Mouse (Mus musculus) midbrain, embryonic 14.5 days (tissue): Measurements from ENCODE around the gene Man1c1. TPM values are rescaled to one million over a fixed set of nuclear protein-coding genes. Genes with fewer than 3 reads are reported as not detected.

ENCODE experiments used
- ATAC-seq: fragments of 200-750 bp; cut with Nextera tagmentation; 2 replicates; pipeline ENCODE4 v1.8.0; 2017; ENCODE audit warnings: moderate number of reproducible peaks, moderate library complexity; ENCODE audit not compliant: low FRiP score, low TSS enrichment
- DNase-seq: peaks from one replicate; pipeline ENCODE4 v3.0.0-alpha.2; 2015
- H3K27ac ChIP-seq: fragments of 300-500 bp; sonication (generic); replicated peaks from 2 replicates; pipeline ENCODE4 v1.5.1; 2014; ENCODE audit warnings: mild to moderate bottlenecking, low read depth, low read length, moderate library complexity
- H3K27me3 ChIP-seq: fragments of 300-500 bp; sonication (generic); 2 replicates; pipeline ENCODE4 v1.6.1; 2014; ENCODE audit warnings: low read length, control low read depth, mixed read lengths; ENCODE audit not compliant: control insufficient read depth, insufficient read depth
- H3K36me3 ChIP-seq: fragments of 300-500 bp; sonication (generic); 2 replicates; pipeline ENCODE4 v1.6.1; 2014; ENCODE audit warnings: low read length, control low read depth; ENCODE audit not compliant: control insufficient read depth, insufficient read depth
- H3K4me1 ChIP-seq: fragments of 300-500 bp; sonication (generic); 2 replicates; pipeline ENCODE4 v1.6.1; 2014; ENCODE audit warnings: mild to moderate bottlenecking, antibody characterized with exemption, low read length, control low read depth; ENCODE audit not compliant: control insufficient read depth, insufficient read depth
- H3K4me2 ChIP-seq: fragments of 300-500 bp; sonication (generic); 2 replicates; pipeline ENCODE4 v1.6.1; 2014; ENCODE audit warnings: mild to moderate bottlenecking, low read length, moderate library complexity
- H3K4me3 ChIP-seq: fragments of 300-500 bp; sonication (generic); replicated peaks from 2 replicates; pipeline ENCODE4 v1.5.1; 2014; ENCODE audit warnings: low read depth, low read length
- H3K9ac ChIP-seq: fragments of 300-500 bp; sonication (generic); replicated peaks from 2 replicates; pipeline ENCODE4 v1.6.1; 2014; ENCODE audit warnings: mild to moderate bottlenecking, low read length, moderate library complexity
- H3K9me3 ChIP-seq: fragments of 300-500 bp; sonication (generic); 2 replicates; pipeline ENCODE4 v1.6.1; 2016; ENCODE audit warnings: low read length, control low read depth, mixed read lengths; ENCODE audit not compliant: control insufficient read depth
- WGBS: fragments of 180-500 bp; shearing (Covaris S2); extraction: QIAGEN DNeasy Blood & Tissue Kit; methylation state at CpG from one replicate; pipeline ENCODE4 v1.1.7; 2014; 5-methylcytosine and 5-hydroxymethylcytosine counted together
- polyA plus RNA-seq: library from polyadenylated mRNA; unstranded; fragments of >200 nt; fragmentation: Nextera tagmentation; extraction: Ambion mirVana; gene quantifications from 2 replicates; pipeline ENCODE4 v1.2.1, GENCODE M21; 2014

Man1c1 gene
- polyA plus RNA-seq, 1 experiment from 2014 or later, result 4.9 TPM

GRCm38 (mm10) chr4:134534124-134534886 lies 169.8 kb downstream of the Man1c1 start:
- Histone ChIP-seq H3K36me3 (peaks cover 40% of the 10 kb centered on the region), H3K9me3 (no peaks in the 10 kb centered on the region), H3K9ac (peak overlapping the region; percentile 86), H3K27ac (peak overlapping the region; percentile 82), H3K4me3 (peak overlapping the region; percentile 93), H3K4me2 (peak overlapping the region; percentile 96), H3K4me1 (peaks cover 17% of the 10 kb centered on the region), H3K27me3 (no peaks in the 10 kb centered on the region)
- peak; percentile 77 for DNase-seq
- 1% methylated on average over 57 of the region's 57 CpGs for WGBS
- no peak for ATAC-seq

DNA sequence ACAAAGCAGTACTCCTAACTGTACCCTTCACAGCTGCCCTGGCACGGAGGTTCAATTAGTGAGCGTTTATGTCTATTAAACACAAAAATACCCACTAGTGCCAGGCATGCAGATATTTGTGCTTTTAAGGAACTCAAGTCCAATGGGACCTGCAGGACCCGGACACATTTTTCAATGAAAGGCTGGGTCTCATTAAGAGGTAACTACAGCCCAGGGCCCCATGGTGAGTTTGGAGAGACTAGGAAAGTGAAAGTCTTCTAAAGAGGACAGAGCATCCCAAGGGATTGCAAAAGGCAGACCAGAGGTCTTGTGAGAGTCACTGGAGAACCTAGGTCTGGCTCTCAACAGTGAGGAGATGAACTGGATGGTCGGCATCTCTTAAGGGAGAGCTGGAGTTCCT lies 170.7 kb downstream of the Man1c1 start:
- ATAC-seq (no peak), DNase-seq (no peak)
- Histone ChIP-seq H3K27ac (no peak overlapping the region), H3K9me3 (no peaks in the 10 kb centered on the region), H3K9ac (no peak overlapping the region), H3K27me3 (no peaks in the 10 kb centered on the region), H3K4me1 (peaks cover 17% of the 10 kb centered on the region), H3K36me3 (peaks cover 40% of the 10 kb centered on the region), H3K4me2 (peak overlapping the region; percentile 96), H3K4me3 (no peak overlapping the region)
- WGBS, result 90% methylated on average over 4 of the region's 4 CpGs

DNA sequence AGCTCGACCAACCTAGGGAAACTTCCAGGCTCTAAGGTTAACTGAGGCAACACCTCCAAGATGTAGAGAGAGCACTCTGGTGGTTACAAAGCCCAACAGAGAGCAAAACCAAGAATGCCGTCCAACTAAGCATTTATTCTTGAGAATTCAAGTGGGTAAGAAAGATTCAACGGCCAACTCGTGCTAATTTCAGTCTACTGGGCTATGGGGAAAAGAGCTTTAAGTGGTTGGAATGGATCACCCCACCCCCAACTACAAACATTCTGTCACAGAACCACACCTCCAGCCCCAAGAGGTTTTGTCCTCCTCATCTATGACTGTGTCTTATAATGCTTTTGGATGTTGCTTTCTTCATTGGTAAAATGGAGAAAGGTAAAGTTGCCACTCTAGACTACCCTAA lies 171.2 kb downstream of the Man1c1 start:
- no peak overlapping the region for H3K9ac ChIP-seq
- ATAC-seq (no peak), DNase-seq (no peak)
- peaks cover 17% of the 10 kb centered on the region for H3K4me1 ChIP-seq
- 88% methylated on average over 4 of the region's 4 CpGs for WGBS
- H3K27ac ChIP-seq, result no peak overlapping the region
- H3K9me3 ChIP-seq, result no peaks in the 10 kb centered on the region
- H3K4me2 ChIP-seq, result no peak overlapping the region
- no peak overlapping the region for H3K4me3 ChIP-seq
- no peaks in the 10 kb centered on the region for H3K27me3 ChIP-seq
- H3K36me3 ChIP-seq, result peaks cover 45% of the 10 kb centered on the region

GRCm38 (mm10) chr4:134526220-134526619 lies 177.9 kb downstream of the Man1c1 start:
- no peak for DNase-seq
- Histone ChIP-seq H3K27ac (no peak overlapping the region), H3K4me2 (no peak overlapping the region), H3K36me3 (peaks cover 68% of the 10 kb centered on the region), H3K27me3 (no peaks in the 10 kb centered on the region), H3K4me1 (no peaks in the 10 kb centered on the region), H3K9ac (no peak overlapping the region), H3K9me3 (no peaks in the 10 kb centered on the region), H3K4me3 (no peak overlapping the region)
- ATAC-seq, result no peak
- 57% methylated on average over 5 of the region's 5 CpGs for WGBS

DNA sequence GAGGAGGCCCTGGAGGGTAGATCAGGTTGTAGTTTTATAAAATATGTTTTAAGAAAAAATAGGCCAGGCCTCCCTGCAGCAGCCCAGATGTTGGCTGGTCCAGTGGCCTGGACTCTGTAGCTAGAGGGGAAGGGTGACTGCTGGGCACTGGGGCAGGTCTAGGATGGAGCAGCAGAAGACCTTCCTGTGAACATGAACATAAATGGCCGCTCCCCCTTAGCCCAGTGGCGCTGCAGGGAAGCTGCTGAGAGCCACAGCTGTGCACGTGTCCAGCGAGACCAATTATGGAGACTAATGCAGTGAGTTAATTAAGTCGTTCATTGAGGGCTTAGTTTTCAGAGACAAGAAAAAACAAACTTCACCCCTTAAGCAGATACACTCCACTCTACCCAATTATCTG lies 178.3 kb downstream of the Man1c1 start:
- no peak for DNase-seq
- Histone ChIP-seq H3K4me2 (no peak overlapping the region), H3K27ac (0 out of 2 replicates have a peak overlapping the region, but pooled peaks have one; percentile 8), H3K27me3 (no peaks in the 10 kb centered on the region), H3K4me3 (no peak overlapping the region), H3K36me3 (peaks cover 64% of the 10 kb centered on the region), H3K9ac (no peak overlapping the region), H3K4me1 (no peaks in the 10 kb centered on the region), H3K9me3 (no peaks in the 10 kb centered on the region)
- WGBS, result 64% methylated on average over 5 of the region's 5 CpGs
- ATAC-seq, result no peak

DNA sequence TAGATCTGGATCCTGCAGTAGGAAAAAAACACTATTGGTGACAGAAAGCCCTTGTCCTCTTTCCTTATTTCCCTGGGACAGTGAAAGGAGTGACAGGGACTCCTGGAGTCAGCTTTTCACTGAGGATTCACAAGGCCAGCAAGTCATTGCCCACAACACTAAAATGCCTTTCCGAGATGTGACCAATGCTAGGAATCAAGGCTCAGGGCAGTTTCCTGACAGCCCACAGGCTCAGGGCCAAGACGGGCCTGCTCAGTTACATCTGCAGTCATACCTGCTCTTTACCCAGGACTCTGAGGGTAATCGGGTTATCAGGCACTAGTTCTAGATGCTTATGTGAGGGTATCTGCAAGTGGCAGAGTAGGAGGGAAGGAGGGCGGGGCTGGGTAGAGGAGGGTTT lies 180.6 kb downstream of the Man1c1 start:
- no peak overlapping the region for H3K9ac ChIP-seq
- WGBS, result 91% methylated on average over 4 of the region's 4 CpGs
- no peak overlapping the region for H3K4me3 ChIP-seq
- H3K27me3 ChIP-seq, result no peaks in the 10 kb centered on the region
- no peak overlapping the region for H3K27ac ChIP-seq
- H3K4me2 ChIP-seq, result no peak overlapping the region
- DNase-seq (no peak), ATAC-seq (no peak)
- no peaks in the 10 kb centered on the region for H3K4me1 ChIP-seq
- H3K9me3 ChIP-seq, result no peaks in the 10 kb centered on the region
- peaks cover 41% of the 10 kb centered on the region for H3K36me3 ChIP-seq

DNA sequence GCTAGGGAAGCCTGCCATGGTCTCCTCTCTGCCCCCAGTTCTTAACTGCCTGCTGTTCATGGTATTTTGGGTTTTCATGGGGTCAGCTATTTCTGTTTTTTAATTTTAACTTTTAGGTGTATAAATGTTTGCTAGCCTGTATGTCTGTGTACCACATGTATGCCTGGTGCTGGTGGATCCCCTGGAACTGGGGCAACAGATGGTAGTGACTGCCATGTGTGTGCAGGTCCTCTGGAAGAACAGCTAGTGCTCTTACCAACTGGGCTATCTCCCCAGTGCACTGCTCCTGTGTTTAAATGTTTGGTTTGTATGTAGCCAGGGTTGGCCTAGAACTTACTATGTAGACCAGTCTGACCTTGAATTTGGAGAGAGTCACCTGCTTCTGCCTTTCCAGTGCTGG lies 184.8 kb downstream of the Man1c1 start:
- Histone ChIP-seq H3K4me2 (no peak overlapping the region), H3K9me3 (no peaks in the 10 kb centered on the region), H3K36me3 (peaks cover 3% of the 10 kb centered on the region; the same call in 1 of the 2 replicates), H3K9ac (no peak overlapping the region), H3K27ac (no peak overlapping the region), H3K4me3 (no peak overlapping the region), H3K27me3 (no peaks in the 10 kb centered on the region), H3K4me1 (no peaks in the 10 kb centered on the region)
- DNase-seq (no peak), ATAC-seq (no peak)

- H3K9ac ChIP-seq, result no peak overlapping the region
- DNase-seq, result no peak
- no peaks in the 10 kb centered on the region for H3K36me3 ChIP-seq
These were observed 185.5 kb downstream of the Man1c1 start for GRCm38 (mm10) chr4:134518541-134518940.

GRCm38 (mm10) chr4:134517719-134518118 lies 186.4 kb downstream of the Man1c1 start:
- ATAC-seq, result no peak
- WGBS, result 88% methylated on average over 10 of the region's 10 CpGs

More at GRCm38 (mm10) chr4:134518541-134518940, 185.5 kb downstream of the Man1c1 start:
- H3K4me2 ChIP-seq, result no peak overlapping the region
- no peak overlapping the region for H3K27ac ChIP-seq
- no peaks in the 10 kb centered on the region for H3K9me3 ChIP-seq
- no peak for ATAC-seq
- H3K4me3 ChIP-seq, result no peak overlapping the region
- no peaks in the 10 kb centered on the region for H3K27me3 ChIP-seq
- WGBS, result 96% methylated on average over 4 of the region's 4 CpGs
- H3K4me1 ChIP-seq, result no peaks in the 10 kb centered on the region

More at GRCm38 (mm10) chr4:134517719-134518118, 186.4 kb downstream of the Man1c1 start:
- Histone ChIP-seq H3K4me1 (no peaks in the 10 kb centered on the region), H3K4me2 (no peak overlapping the region), H3K27ac (no peak overlapping the region), H3K36me3 (no peaks in the 10 kb centered on the region), H3K27me3 (no peaks in the 10 kb centered on the region), H3K9ac (no peak overlapping the region), H3K9me3 (no peaks in the 10 kb centered on the region), H3K4me3 (no peak overlapping the region)
- no peak for DNase-seq
